Mouse (Mus musculus) brain, embryonic 14.5 days (tissue): ENCODE measurements around the gene Ntrk3.

Experiments
- CTCF ChIP-seq: fragments of 200-500 bp; IDR thresholded peaks from 2 replicates; pipeline ENCODE4 v1.5.1; 2012; ENCODE audit warnings: inconsistent platforms, mild to moderate bottlenecking, moderate library complexity, borderline replicate concordance; ENCODE audit not compliant: insufficient read depth, insufficient read length; ENCODE audit errors: extremely low read depth
- POLR2A ChIP-seq: fragments of 200-500 bp; IDR thresholded peaks from 2 replicates; pipeline ENCODE4 v1.6.1; 2012; ENCODE audit warnings: mild to moderate bottlenecking, inconsistent platforms, borderline replicate concordance; ENCODE audit not compliant: poor library complexity, insufficient read depth, insufficient read length, severe bottlenecking; ENCODE audit errors: extremely low read depth

GRCm38 (mm10) chr7:78569255-78569618 lies 168.6 kb downstream of the Ntrk3 start:
- TF ChIP-seq POLR2A (no peak), CTCF (no peak)
